Mouse (Mus musculus) right cerebral cortex, postnatal 10 days (tissue): Measurements from ENCODE around the gene Kctd18.

Experiments
- DNase-seq, 2 experiments: peaks; one replicate each; pipeline ENCODE4 v3.0.0; 2021; ENCODE audit warnings: low spot score in 2 of 2

Kctd18 gene

DNA sequence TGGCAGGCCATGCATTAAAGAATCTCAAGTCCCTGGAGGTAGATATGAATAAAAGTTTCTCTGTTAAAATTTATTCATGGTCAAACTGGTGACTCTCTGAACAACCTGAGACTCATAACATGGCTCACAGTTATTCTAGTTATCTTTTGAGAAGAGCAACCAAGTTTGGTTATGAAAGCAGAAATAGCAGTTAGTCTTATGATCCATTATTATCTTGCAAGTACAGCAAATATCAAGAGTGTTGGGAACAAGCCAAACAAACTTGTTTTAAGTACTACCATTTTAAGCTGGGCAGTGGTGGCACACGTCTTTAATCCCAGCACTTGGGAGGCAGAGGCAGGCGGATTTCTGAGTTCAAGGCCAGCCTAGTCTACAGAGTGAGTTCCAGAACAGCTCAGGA, 27.5 kb downstream of the Kctd18 start:
- DNase-seq, result no peak

DNA sequence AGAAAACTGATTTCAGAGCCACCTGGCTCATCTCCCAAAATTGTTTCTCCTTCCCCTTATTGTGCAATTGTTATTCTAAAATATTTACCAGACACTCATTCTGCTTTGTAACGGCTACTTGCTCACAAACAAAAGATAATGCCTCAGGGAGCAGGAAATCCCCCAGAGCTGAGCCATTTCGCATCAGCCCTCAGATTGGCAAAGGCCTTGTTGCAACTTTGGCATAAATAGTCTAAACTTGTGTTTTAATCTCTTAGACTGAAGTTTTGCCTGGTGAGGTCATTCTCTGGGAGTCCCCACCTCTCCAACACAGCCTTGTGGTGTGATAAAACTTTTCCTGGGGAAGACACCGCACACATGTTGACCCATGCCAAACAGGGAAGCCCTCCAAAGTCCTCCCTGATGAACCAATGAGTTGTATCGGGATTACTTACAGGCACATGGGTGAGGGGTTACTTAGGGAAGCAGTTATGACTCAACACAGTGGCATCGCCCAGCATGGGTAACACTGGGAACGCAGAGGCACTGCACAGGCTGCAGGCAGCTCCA, 29.6 kb downstream of the Kctd18 start:
- DNase-seq, result no peak

DNA sequence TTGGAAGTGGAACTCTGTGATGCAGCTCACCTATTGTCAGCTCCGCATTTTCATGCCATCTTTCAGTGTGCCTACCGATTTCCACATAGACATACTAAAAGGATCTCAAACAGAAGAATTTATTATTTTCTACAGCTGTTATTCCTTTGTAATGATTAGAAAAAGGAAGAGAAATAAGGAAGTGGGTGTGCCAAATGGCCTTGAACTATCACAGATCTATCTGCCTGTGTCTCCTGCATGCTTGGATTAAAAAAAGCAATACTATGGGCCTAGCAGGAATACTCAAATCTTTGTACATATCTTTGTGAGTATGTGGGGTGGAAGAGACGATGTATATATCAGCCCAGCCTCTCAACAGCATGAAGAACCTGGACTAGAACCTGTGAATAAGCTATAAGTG, 41.9 kb downstream of the Kctd18 start:
- no peak for DNase-seq

DNA sequence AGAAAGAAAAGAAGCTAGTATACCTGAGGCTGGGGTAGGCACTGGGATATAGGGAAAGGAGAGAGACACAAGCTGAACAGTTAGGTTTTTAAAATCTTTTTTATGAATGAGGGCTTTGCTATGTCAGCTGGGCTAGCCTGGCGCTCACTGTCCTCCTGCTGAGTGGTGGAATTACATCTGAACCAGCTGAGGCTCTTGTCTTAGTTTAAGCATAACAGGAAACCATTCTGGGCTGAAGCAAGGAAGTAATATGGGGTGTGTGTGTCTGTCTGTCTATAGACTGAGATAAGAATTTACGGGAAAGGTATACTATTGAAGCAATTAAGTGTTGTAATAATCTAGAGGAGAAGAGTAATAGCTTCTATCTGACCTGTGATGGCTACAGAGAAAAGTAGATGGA, 47.2 kb downstream of the Kctd18 start:
- no peak for DNase-seq

DNA sequence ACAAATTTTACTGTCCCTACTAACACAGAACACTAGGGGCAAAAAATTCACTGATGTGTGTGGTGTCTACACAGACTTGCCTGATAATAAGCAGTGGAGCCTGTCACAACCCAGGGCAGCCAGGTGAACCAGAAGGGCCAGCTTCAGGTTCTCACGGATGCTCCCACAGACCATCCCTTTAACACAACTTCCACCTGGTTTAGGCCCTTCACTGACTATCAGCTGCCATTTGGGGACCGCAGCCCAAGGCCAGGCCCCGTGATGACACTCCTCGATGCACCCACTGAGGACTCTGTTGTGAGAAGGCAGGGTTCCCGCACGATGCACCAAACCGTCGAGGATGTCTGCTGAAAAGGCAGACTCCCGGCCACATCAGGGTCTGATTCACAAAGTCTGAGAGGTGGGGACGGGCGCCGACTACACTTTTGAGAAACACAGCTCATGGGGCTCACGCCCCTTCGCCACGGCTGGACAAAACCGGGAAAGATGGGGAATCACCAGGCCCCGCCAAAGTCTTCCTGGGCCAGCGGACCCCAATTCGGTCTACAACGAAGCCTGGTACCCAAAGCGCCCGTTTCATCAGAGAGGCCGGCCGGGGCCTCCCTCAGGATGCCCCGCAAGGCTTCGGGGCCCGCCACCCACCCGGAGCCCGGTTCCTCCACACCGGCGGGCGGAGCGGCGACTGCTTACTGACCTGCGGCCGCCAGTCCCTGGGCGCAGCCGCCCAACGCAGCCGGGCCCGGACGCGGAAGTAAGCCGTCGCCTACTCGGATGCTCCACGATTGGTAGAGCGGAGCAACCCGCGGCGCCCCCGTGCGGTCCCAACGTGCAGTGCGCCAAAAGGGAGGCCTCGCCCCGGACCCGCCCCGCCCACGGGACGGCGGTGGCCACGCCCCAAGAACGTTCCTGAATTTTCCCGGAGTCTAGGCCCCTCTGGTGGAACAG, 49.2 kb downstream of the Kctd18 start:
- peak; percentile 96 to 97 for DNase-seq

DNA sequence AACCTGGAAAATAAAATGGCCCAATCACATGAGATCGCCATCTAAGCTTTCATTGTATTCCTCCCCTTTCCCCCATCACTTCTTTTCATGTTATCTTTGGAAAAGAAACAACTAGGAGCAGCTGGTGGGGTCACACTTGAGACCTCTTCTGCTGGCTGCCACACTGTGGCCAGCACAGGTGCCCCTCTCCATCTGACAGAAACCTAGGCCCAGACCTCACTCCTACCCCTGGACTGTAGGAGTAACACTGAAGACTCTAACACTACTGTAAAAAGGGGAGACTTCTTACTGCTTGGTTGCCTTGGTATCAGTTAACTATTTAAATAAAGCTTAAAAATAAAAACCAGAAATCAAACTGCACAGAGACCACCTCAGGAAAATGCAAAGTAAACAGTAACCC, 63.0 kb downstream of the Kctd18 start:
- no peak for DNase-seq

DNA sequence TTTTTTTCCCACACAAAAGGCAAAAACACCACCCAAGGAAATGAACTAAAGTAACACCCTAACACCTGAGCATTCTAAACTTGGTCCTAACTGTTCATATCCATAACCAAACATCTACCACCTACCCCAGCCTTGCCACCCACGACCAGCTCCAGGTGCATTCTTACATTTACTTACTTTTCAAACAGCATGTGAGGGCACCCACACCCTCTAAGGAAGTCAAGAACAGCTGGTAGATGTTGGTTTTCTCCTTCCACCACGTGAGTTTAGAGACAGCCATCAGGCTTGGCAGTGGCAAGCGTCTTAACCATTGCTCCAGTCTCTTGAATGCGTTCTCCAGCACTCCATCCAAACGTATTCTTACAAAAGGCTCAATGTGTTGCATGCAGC, 64.4 kb downstream of the Kctd18 start:
- DNase-seq, result no peak

DNA sequence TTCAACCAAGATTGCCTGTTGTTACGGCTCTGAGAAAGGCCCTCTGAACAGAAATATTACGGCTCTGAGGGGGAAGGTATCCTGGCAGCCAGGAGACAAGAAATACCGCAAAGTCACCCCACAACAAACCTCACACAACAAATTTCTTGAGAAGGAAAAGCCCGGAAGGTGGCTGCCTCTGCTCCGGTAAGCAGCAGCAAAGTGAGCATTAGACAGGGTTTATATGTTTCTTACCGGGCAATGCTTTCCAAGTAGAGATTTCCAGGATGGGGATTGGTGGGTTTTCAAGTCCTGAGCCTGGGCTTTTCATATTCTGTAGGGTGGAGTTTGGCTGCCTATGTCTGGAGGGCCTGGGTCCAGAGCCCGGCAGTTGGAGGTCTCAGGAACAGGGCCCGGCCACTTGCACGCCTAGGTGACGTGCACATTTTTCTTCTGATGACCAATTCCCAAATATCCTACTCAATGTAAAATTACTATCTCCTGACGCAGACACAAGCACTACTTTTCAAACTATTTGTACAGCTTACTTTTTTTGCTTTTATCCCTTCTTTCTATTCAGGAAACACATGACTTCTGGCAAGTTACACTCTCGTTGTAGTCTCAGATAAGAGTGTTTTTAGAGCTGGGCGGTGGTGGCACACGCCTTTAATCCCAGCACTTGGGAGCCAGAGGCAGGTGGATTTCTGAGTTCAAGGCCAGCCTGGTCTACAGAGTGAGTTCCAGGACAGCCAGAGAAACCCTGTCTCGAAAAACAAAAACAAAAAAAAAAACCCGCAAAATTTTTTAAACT, 65.0 kb downstream of the Kctd18 start:
- DNase-seq, result no peak

DNA sequence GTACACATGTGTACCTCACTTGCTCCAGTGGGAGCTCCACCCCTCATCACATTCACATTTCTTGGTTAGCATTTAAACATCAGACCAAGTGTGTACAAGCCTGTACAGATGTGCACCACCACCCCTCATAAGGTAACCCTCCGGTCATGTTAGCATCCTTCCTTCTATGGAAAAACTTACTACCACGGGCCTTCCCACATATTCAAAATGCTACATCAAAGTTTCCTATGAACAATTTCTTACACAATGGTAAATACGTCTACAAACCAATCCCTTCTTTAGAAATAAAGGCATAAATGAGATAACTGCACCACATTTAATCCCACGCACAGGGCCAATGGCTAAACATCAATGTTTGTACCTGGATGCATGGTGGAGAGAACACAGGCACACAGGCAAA, 66.2 kb downstream of the Kctd18 start:
- DNase-seq, result no peak

DNA sequence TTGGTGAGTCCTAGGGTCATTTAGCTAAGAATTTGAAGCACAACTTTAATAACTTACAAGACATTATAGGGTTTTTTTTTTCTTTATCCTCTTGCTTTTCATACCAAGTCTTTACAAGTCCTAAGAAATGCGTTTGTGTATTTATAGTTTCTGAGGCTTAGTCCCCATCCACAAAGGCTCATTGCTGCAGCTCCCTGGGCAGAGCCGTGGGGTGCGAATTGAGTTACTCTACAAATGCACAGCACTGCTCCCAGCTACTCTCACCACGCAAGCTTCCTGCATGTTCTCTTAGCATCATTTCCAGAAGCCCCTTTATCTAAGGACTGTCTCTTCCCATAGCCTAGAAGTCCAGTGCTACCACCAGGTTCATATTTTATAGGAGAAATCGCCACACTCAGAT, 69.0 kb downstream of the Kctd18 start:
- no peak for DNase-seq

DNA sequence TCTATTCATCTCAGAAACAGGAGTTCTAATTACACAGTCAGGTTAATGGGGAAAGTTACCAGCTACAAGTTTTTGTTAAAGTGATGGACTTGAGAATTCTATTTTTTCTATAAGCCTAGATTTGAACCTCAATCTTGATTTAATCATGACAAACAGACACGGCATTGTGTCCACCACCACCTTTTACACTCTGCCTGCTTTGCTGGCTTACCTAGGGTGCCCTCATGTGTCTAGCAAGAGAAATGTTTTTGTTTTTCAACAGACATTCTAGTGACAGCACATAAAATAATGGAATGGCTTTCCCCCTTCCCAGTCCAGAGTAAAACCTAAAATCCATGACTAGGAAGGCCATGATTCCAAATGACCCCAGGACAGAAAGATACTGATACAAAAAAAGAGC, 69.6 kb downstream of the Kctd18 start:
- no peak for DNase-seq

DNA sequence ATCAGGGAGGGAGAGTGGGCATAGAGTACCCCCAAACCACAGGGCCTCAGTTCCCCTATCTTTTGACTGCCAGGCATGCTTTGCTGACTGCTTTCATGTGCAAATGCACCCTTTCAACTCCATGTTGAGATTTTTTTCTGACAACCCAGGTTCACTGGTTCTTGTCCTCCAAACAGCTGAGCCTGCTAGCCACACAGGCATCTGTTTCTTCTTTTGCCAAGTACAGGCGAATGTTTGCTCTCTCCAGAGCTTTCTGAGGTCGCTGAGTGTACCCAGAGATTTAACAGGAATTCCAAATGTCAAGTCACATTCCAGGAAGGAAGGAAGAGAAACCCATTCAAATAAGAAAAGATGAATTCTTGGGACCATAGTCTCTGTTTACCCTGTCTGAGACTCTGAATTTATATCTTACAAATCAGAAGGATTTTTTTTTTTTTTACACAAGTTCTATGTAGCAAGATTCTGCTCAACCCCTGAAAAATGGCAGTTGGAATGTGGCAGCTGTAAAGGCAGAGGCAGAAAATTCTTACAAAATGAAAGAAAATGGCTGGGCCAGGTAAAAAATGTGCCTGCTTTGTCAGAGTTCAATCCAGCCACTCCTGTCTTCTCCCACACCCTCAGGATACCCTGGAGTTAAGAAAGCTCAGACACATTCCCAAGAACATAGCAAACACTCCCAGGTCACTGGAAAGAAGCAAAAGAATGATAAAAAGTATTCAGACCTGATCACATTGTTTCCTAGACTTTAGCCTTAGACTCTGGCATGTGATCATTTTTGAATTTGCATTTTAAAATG, 71.0 kb downstream of the Kctd18 start:
- DNase-seq, result no peak

DNA sequence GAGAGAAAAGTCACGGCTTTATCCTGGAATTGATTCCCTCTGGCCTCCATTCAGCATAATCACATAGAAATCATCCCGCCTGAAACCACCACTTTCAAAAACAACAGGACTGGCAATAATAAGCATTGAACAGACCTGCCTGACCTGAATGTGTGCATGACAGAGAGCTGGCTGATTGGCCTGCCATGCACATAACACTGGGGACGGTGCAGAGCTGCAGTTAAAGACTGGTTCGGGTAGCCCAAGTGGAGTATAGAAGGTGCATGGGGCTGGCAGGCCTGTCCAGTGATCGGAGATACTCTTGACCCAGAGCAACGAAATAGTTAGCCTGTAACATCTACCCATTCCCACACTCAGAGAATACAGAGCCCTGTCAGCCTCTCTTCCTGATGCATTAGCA, 76.5 kb downstream of the Kctd18 start:
- DNase-seq, result no peak

DNA sequence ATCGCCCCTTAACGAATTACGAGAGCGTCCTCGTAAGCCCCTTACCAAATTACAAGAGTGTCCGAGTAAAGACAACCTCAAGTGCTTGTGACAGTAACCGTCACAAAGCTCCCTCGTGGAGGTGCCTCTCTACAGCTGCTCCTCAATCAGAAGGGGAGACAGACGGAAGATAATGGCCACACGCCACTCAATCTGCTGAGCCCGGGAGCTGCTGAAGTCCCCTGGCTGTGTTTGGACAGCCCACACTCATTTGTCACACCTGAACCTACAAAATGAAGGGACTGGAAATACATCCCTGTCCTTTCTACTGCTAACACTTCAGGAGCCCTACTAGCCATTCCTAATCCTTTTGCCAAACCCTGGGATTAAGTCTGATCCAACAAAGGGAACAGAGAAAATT, 77.0 kb downstream of the Kctd18 start:
- DNase-seq, result no peak

DNA sequence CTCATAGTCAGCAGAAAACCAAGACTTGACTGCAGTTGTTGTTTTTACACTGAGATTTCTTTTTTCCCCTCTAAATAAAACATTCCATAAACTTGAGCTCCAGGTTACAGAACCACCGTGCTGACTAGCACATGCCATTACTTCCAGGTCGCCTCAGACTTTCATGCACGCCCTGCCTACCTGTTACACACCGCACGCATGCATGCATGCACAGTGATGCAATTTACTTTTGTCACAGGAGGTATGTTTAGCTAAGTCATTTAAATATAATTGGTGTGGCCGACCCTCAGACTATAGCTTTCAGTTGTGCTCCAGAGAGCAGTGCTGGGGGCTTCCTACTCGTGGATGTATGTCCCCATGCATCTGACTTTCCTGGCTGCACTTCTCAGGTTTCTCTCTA, 77.7 kb downstream of the Kctd18 start:
- no peak for DNase-seq

DNA sequence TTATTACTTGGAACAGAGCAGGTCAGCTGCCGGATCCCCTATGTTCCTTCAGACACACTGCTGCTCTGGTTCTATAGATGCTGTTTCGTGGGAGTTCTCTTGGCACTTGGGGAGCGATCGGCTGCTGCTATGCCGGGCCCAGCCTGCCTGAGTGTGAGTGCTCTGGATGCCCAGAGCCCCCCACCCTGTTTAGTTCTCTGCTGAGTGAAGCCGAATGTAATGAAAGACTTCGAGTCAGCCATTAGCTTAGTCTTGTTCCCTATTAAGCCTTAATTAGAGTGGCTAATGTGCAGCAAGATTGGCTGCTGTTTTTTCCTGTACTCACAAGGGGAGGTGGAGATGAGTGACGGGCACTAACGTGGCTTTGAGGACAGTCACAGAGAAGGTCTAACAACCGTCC, 78.1 kb downstream of the Kctd18 start:
- no peak for DNase-seq

DNA sequence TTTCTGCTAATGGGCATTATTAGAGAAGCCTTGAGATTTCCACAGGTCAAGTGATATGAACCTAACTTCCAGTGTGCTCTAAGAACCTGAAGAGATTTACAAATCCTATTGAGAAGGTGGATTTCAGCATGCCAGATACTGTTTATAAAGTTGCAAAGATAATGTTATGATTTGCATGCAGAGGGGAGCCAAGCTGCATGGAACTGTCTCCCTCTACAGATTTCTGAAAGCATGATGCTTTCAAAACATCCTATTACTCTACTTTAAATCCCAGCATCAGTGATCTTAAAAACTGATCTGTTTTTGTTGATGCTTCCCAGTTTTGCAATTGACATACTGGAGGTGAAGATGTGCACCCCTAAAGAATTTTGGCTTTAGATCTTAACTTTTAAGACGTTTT, 84.5 kb downstream of the Kctd18 start:
- no peak for DNase-seq

DNA sequence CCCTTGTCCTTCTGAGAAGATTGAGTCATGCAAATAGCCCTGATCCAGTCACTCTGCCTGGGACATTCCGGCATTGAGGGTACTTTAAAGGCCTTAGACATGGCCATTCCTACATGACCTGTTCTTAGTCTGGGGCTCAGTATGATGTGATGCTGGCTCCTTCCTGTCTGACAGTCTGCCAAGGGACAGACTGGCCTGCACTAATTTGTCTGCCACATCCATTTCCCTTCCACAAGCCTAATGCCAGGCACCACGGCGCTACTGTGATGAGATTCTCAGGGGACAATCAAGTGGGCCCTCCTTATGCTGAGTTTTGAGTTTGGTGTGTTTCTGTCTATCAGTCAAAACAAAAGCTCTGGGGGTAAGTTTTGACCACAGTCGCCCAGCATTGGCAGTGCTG, 100.2 kb downstream of the Kctd18 start:
- no peak for DNase-seq

DNA sequence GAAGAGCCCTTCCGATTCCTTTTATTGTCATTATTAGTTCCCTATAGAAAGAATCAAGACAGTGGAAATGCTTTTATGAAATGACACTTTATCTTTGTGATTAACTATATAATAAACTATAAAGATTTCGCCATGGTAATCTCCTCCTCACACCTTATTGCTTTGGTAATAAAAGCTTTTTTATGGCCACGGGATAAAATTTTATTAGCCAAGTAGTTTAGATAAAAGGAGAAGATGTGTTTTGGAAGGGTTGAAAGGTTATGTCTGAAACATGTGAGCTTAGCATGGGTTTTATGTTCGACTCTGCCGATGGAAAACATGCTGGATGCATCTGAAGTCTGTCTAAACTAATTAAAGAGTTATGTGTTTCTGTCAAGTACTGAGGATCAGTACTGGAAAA, 101.4 kb downstream of the Kctd18 start:
- DNase-seq, result no peak

DNA sequence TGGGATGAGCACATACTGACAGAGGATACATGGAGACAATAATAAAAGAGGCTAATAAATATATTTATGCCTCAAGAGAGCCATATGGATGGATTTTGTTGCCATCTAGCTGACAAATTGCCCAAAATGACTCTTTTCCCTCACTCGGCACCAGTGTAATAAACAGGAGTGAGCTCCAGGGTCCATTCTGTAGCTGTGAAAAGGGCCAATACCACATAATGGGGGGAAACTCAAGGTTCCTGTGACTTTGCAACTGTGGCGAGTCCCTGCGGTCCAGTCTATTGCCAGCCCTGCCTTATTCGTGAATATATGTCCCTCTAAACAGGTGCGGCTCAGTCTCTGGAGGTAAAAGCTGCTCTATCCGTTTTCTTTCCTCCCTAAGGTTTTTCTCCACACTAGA, 107.2 kb downstream of the Kctd18 start:
- no peak for DNase-seq

DNA sequence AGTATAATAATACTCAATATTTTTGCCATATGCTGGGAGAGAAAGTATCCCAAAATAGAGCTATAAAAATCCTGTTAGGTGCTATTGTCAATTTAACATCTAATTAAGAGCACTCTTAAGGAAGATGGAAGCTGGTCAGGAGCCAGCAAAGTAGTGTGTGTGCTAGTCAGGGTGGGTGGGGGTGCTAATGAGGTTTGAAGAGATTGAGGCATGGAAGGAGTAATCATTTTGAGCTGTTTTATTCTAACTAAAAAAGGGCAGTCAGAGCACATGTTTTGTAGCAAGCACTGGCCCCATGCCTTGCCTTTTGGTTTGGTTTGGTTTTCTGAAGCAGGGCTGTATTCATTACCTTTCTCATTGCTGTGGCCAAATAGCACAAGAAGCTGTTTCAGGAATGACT, 112.4 kb downstream of the Kctd18 start:
- DNase-seq, result no peak

DNA sequence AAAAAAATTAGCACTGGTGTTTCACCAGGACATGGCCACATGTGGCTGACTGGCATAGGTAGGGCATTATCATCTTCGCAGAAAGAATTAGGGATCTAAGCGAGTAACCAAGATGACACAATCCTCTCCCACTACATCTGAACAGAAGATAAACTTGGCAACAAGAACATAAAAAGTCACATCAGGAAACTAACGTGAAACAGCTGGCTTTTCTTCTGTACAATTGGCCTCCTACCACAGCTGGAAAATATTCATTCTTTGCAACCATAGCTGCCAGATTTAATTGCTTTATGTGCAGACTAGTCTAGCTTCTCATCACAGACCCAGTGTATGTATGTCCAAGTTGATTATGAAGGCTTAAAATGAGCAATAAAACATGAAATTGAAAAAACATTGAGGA, 112.8 kb downstream of the Kctd18 start:
- DNase-seq, result no peak
